Mouse (Mus musculus): ENCODE measurements around the gene Ipo13.

DNA sequence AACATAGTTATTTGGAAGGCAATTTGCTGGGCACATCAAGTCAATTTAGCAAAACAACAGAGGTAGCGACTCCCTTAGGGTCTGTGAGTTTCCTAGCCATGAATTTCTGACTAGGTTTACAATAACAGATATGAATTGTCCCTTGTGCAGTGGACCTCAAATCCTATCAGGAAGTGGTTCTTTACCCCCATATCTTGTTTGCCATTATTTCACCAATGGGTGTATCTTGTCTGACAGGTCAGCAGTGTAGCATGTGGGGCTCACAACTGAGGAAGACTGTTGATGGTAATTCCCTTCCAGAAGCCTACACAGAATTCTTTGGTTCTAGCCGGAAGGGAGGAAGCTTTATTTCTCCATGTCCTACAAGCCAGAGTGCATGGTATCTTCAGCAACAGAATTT lies 6.6 kb upstream of the Ipo13 start:
- TF ChIP-seq CTCF (IDR thresholded peaks at IDR 0.05; ENCODE audit: low read depth, low read length) (no peak), POLR2A (IDR thresholded peaks at IDR 0.05; ENCODE audit: borderline replicate concordance, low read depth, low read length) (no peak)
